In genomic region chr4:107622296-107622695, GRCm38 (mm10) we compare ENCODE assay signal across 25 mouse cellular contexts.
DNase-seq lines count a peak whose midpoint lies in the region; ATAC-seq and TF ChIP-seq lines count a peak whose summit lies in the region.
"Had no signal": no experiment of that assay in that cellular context is flagged by ENCODE, and none has a peak within 500 bp of the region (broad histone marks: within the 10 kb centered on the region; RNA-seq: fewer than 3 reads in every experiment).

No protein-coding gene starts in this region.

- peak; percentile 56 for DNase-seq in cerebellum, postnatal 10 days
- DNase-seq in cerebellum, adult 18-20 months, result no peak
- peak; percentile 8 for DNase-seq in kidney, adult 2 months
- peak; percentile 33 for DNase-seq in mesoderm, embryonic 11.5 days (ENCODE audit: low read depth, low spot score)
- no peak for DNase-seq in adrenal gland, postnatal 14 days
- DNase-seq: adrenal gland, adult 8-10 months; cerebellum, adult 8-10 months; heart, postnatal 4 days; layer of hippocampus, postnatal 36 days; lung, adult 18-20 months; lung, postnatal 10 days; right cerebral cortex, postnatal 14 days; thymus, adult 2 months; thymus, postnatal 4 days had no signal

- no peak for TF ChIP-seq POLR2A in kidney, adult 2 months (IDR thresholded peaks at IDR 0.05; ENCODE audit: low read depth, low read length)

- H3K9ac ChIP-seq in kidney, embryonic 15.5 days, result no peak overlapping the region
- no peak overlapping the region for H3K9ac ChIP-seq in kidney, embryonic 14.5 days (ENCODE audit: low read depth, low read length)
- H3K9ac ChIP-seq: forebrain, embryonic 13.5 days; intestine, embryonic 15.5 days; limb, embryonic 12.5 days; liver, embryonic 12.5 days had no signal

- no peak overlapping the region for H3K27ac ChIP-seq in kidney, adult 2 months (ENCODE audit: insufficient read depth, low read depth, low read length)
- no peak overlapping the region for H3K27ac ChIP-seq in kidney, embryonic 15.5 days
- no peak overlapping the region for H3K27ac ChIP-seq in kidney, embryonic 14.5 days (ENCODE audit: low read depth, low read length)
- H3K27ac ChIP-seq: forebrain, embryonic 13.5 days; heart, embryonic 10.5 days; intestine, embryonic 15.5 days; limb, embryonic 12.5 days; liver, embryonic 12.5 days; stomach, postnatal 0 days had no signal

- no peaks in the 10 kb centered on the region for H3K4me1 ChIP-seq in kidney, adult 2 months (ENCODE audit: control insufficient read depth, insufficient read depth, low read length)
- H3K4me1 ChIP-seq in kidney, embryonic 15.5 days, result peaks cover 26% of the 10 kb centered on the region
- H3K4me1 ChIP-seq in kidney, embryonic 14.5 days (ENCODE audit: control insufficient read depth, insufficient read depth, low read length), result peaks cover 7% of the 10 kb centered on the region; the same call in 1 of the 2 replicates
- H3K4me1 ChIP-seq: forebrain, embryonic 13.5 days; intestine, embryonic 15.5 days; liver, embryonic 12.5 days had no signal

- no peaks in the 10 kb centered on the region for H3K9me3 ChIP-seq in kidney, embryonic 15.5 days (replicated peaks)
- no peaks in the 10 kb centered on the region for H3K9me3 ChIP-seq in kidney, embryonic 14.5 days (ENCODE audit: control insufficient read depth, low read length)
- H3K9me3 ChIP-seq: forebrain, embryonic 13.5 days; heart, embryonic 10.5 days; intestine, embryonic 15.5 days; limb, embryonic 12.5 days; liver, embryonic 12.5 days had no signal

- H3K4me2 ChIP-seq in kidney, embryonic 15.5 days, result no peak overlapping the region
- no peak overlapping the region for H3K4me2 ChIP-seq in kidney, embryonic 14.5 days (replicated peaks; ENCODE audit: low read depth, low read length)
- H3K4me2 ChIP-seq: forebrain, embryonic 13.5 days; intestine, embryonic 15.5 days; limb, embryonic 12.5 days; liver, embryonic 12.5 days had no signal

- H3K36me3 ChIP-seq in kidney, adult 2 months (ENCODE audit: control insufficient read depth, insufficient read depth, low read length), result no peaks in the 10 kb centered on the region
- H3K36me3 ChIP-seq in kidney, embryonic 15.5 days, result no peaks in the 10 kb centered on the region
- H3K36me3 ChIP-seq in kidney, embryonic 14.5 days (ENCODE audit: control insufficient read depth, insufficient read depth, low read length), result no peaks in the 10 kb centered on the region
- H3K36me3 ChIP-seq: heart, embryonic 10.5 days; intestine, embryonic 15.5 days; limb, embryonic 12.5 days; liver, embryonic 12.5 days had no signal

- 56% methylated on average over 6 of the region's 6 CpGs for WGBS in kidney, adult 2 months
- WGBS in kidney, embryonic 15.5 days, result 55% methylated on average over 6 of the region's 6 CpGs
- 64% methylated on average over 6 of the region's 6 CpGs for WGBS in kidney, embryonic 14.5 days

- H3K27me3 ChIP-seq in kidney, adult 2 months (replicated peaks; ENCODE audit: control insufficient read depth, insufficient read depth, low read length), result no peaks in the 10 kb centered on the region
- no peaks in the 10 kb centered on the region for H3K27me3 ChIP-seq in kidney, embryonic 15.5 days
- H3K27me3 ChIP-seq in kidney, embryonic 14.5 days (ENCODE audit: control insufficient read depth, insufficient read depth, low read length), result no peaks in the 10 kb centered on the region
- H3K27me3 ChIP-seq: forebrain, embryonic 13.5 days; intestine, embryonic 15.5 days had no signal

- TF ChIP-seq CTCF in kidney, adult 2 months (conservative IDR thresholded peaks at IDR 0.05; ENCODE audit: insufficient read depth, insufficient read length, low read depth, low read length), result no peak

- ATAC-seq in kidney, embryonic 15.5 days (replicated peaks; ENCODE audit: low FRiP score), result no peak
- 0 out of 2 replicates have a peak, but pooled peaks have one; percentile 41 for ATAC-seq in kidney, embryonic 14.5 days (ENCODE audit: low FRiP score, low TSS enrichment)
- ATAC-seq in megakaryocyte progenitor cell, adult 5-6 weeks (replicated peaks; ENCODE audit: poor library complexity), result no peak
- ATAC-seq: activated CD4-positive, CD25-positive, alpha-beta regulatory T cell, adult 4 months; forebrain, embryonic 13.5 days; intestine, embryonic 15.5 days; liver, embryonic 12.5 days; midbrain, embryonic 16.5 days had no signal

- no peak overlapping the region for H3K4me3 ChIP-seq in kidney, adult 2 months (ENCODE audit: insufficient read depth, low read depth, low read length)
- H3K4me3 ChIP-seq in kidney, embryonic 15.5 days (replicated peaks), result no peak overlapping the region
- no peak overlapping the region for H3K4me3 ChIP-seq in kidney, embryonic 14.5 days (ENCODE audit: low read length)
- H3K4me3 ChIP-seq: forebrain, embryonic 13.5 days; heart, embryonic 10.5 days; intestine, embryonic 15.5 days; limb, embryonic 12.5 days; liver, embryonic 12.5 days had no signal

Comparison
In these comparisons a context has a peak if more than half of its experiments do, and no peak if none do; other contexts are left out.
1. DNase-seq: peak in cerebellum, postnatal 10 days (2 of 2), kidney, adult 2 months (single experiment) and mesoderm, embryonic 11.5 days (single experiment); none in cerebellum, adult 18-20 months (0 of 2) and adrenal gland, postnatal 14 days (single experiment).